Mouse (Mus musculus): Measurements from ENCODE around the gene Frat1. TPM values are rescaled to one million over a fixed set of nuclear protein-coding genes. Genes with fewer than 3 reads are reported as not detected.
A peak's percentile ranks its signal among the peaks of the same experiment; 100 is the strongest.

Gene Frat1
- polyA plus RNA-seq, 1 experiment = 7.7 TPM

DNA sequence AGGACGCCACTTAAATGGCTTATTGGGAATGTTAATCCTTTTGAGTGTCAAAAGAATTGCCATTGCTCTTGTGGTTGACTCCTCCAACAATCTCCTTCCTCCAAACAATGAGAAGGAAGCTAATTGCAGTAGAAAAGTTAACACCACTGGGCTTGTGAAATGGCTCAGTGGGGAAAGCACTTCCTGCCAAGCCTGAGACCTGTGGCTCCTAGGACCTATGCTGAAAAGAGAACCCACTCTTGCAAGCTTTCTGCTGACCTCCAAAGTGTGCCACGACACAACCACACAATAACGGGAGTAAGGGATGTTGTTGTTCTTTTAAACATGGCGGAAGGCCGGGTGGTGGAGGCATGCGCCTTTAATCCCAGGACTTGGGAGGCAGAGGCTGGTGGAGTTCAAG, 32.2 kb upstream of the Frat1 start:
- TF ChIP-seq CTCF (IDR thresholded peaks at IDR 0.05; ENCODE audit: low read depth, low read length) (no peak), POLR2A (IDR thresholded peaks at IDR 0.05; ENCODE audit: borderline replicate concordance, low read depth, low read length) (no peak)
- Histone ChIP-seq H3K27ac (ENCODE audit: insufficient read depth, low read depth, low read length) (peak overlapping the region; percentile 84), H3K4me3 (ENCODE audit: insufficient read depth, low read length) (no peak overlapping the region), H3K4me1 (ENCODE audit: control insufficient read depth, insufficient read depth, low read length) (peaks cover 55% of the 10 kb centered on the region)

DNA sequence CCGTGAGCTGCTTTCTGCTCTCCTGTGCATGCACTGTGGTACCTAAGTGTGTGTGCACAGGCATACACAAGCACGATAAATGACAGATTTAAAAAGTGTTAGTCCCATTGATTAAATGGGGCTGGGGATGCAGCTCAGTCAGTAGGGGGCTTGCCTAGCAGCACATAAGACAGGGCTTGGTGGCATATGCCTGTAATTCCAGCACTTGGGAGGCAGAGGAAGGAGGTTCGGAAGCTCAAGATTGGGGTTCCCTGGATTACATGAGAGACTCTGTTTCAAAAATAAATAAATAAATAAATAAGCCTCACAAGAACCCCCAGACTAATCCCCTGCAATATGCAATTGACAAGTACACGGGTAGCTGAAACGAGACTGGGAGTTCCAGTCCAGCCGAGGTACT, 29.3 kb upstream of the Frat1 start:
- no peak overlapping the region for H3K27ac ChIP-seq (ENCODE audit: insufficient read depth, low read depth, low read length)
- peak overlapping the region; percentile 72 for H3K4me3 ChIP-seq (ENCODE audit: insufficient read depth, low read length)
- H3K4me1 ChIP-seq (ENCODE audit: control insufficient read depth, insufficient read depth, low read length) = peaks cover 43% of the 10 kb centered on the region
- no peak for TF ChIP-seq CTCF (IDR thresholded peaks at IDR 0.05; ENCODE audit: low read depth, low read length)
- TF ChIP-seq POLR2A (IDR thresholded peaks at IDR 0.05; ENCODE audit: borderline replicate concordance, low read depth, low read length) = no peak

DNA sequence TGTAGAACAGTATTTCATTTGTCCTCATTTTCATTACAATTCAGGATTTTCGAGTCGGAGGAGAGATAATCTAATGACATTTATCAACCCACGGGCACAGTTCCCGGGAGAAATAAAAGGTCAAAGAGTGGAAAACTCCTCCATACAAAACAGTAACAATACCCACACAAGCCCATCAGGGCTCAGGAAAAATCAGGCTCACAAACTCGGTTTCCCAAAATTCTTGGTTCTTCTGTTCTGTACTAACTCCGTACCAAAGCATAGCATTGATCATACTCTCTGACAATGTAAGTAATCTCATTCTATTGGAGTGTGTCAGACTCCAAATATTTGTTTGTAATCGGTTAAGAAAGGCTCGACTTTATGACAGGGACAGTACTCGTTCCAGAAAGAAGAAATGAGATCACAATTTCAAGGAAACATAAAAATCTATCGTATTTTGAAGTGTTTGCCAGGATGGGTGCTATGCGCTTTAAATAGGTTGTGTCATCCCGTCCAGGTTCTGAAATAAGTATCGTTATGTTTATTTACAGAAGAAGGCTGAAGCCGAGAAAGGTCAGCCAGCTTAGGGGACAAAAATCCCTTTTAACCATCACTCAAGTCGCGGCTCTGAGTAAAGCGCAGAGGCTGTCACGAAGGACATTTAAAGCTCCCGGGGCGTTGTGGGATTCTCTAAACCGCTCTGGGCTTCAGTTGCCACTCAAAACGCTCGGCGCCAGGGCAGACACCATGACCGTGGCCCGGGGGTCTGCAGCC, 28.6 kb upstream of the Frat1 start:
- H3K27ac ChIP-seq (ENCODE audit: insufficient read depth, low read depth, low read length) = peak overlapping the region; percentile 83
- peak; percentile 13; the same call in 1 of the 2 replicates for TF ChIP-seq CTCF (IDR thresholded peaks at IDR 0.05; ENCODE audit: low read depth, low read length)
- TF ChIP-seq POLR2A (IDR thresholded peaks at IDR 0.05; ENCODE audit: borderline replicate concordance, low read depth, low read length) = no peak
- H3K4me1 ChIP-seq (ENCODE audit: control insufficient read depth, insufficient read depth, low read length) = peaks cover 35% of the 10 kb centered on the region
- H3K4me3 ChIP-seq (ENCODE audit: insufficient read depth, low read length) = peak overlapping the region; percentile 72

DNA sequence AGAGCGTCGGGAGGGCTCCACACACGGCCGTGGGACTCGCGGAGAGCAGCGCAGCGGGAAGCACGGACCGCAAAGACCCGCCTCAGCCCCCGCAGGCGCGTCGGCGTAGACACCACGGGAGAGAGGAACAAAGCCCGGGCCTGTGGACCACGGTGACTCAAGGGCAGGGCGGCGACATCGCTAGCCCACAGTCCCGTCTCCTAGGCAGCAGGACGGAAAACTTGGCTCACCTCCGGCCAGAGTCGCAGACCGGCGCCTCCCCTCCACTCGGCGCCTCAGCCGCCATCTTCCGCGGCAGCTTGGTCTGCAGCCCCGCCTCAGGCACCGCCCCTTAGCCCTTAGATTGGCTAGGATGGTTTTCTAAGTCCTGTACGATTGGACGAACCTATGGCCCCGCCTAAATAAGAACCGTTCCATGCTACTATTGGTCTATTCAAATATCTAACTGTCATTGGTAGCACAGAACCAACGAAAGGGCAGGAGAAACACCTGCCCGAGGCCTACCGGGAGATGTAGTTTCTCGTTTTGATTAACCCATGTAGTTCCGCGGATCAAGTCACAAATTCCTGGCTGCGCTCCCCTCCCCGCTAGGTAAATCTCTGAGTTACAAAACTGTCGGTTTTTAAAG, 27.9 kb upstream of the Frat1 start, which contains the start of gene Arhgap19:
Gene Arhgap19 (minus strand): TSS at position 306 of the 628 bp plus-strand sequence.
- Histone ChIP-seq H3K4me1 (ENCODE audit: control insufficient read depth, insufficient read depth, low read length) (peaks cover 32% of the 10 kb centered on the region), H3K27ac (ENCODE audit: insufficient read depth, low read depth, low read length) (peak within 1 kb of the TSS; percentile 83), H3K4me3 (ENCODE audit: insufficient read depth, low read length) (peak within 1 kb of the TSS; percentile 72)
- TF ChIP-seq CTCF (IDR thresholded peaks at IDR 0.05; ENCODE audit: low read depth, low read length) (no peak), POLR2A (IDR thresholded peaks at IDR 0.05; ENCODE audit: borderline replicate concordance, low read depth, low read length) (peak; percentile 88; the same call in 1 of the 2 replicates)

DNA sequence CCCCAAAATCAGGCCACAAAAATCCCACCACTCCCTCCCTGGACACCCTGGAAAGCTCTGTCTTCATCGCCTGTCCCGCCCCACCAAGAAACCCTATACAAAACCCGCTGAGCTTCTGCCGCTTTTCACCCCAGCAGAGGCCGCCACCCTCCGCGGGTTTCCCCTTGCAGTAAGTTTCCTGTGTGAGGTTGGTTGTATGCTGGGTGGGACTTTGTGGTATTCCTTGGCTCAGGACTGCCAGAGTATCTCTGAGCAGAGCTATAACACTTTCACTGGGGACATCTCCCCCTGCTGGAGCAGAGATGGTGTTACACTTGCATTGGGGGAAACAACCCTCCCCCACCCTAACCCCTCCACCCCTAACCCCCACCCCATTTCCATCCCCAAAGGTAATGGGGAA, 26.4 kb upstream of the Frat1 start:
- no peak overlapping the region for H3K27ac ChIP-seq (ENCODE audit: insufficient read depth, low read depth, low read length)
- H3K4me1 ChIP-seq (ENCODE audit: control insufficient read depth, insufficient read depth, low read length) = peaks cover 20% of the 10 kb centered on the region
- H3K4me3 ChIP-seq (ENCODE audit: insufficient read depth, low read length) = no peak overlapping the region
- TF ChIP-seq CTCF (IDR thresholded peaks at IDR 0.05; ENCODE audit: low read depth, low read length) (peak; percentile 33; the same call in 1 of the 2 replicates), POLR2A (IDR thresholded peaks at IDR 0.05; ENCODE audit: borderline replicate concordance, low read depth, low read length) (no peak)

DNA sequence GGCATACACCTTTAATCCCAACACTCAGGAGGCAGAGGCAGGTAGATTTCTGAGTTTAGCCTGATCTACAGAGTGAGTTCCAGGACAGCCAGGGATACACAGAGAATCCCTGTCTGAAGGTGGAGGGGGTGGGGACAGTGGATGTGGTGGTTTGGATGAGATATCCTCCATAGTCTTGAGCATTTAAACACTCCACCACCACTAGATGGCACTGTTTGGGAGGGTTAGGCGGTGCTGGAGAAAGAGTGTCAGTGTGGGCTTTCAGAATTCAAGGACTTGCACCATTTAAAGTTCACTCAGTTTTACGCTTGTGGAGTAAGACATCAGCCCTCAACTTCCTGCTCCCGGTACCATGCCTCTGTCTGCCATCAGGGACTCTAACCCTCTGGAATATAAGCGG, 23.9 kb upstream of the Frat1 start:
- H3K27ac ChIP-seq (ENCODE audit: insufficient read depth, low read depth, low read length) = no peak overlapping the region
- H3K4me3 ChIP-seq (ENCODE audit: insufficient read depth, low read length) = no peak overlapping the region
- TF ChIP-seq CTCF (IDR thresholded peaks at IDR 0.05; ENCODE audit: low read depth, low read length) = no peak
- no peak for TF ChIP-seq POLR2A (IDR thresholded peaks at IDR 0.05; ENCODE audit: borderline replicate concordance, low read depth, low read length)
- peaks cover 6% of the 10 kb centered on the region; the same call in 1 of the 2 replicates for H3K4me1 ChIP-seq (ENCODE audit: control insufficient read depth, insufficient read depth, low read length)

DNA sequence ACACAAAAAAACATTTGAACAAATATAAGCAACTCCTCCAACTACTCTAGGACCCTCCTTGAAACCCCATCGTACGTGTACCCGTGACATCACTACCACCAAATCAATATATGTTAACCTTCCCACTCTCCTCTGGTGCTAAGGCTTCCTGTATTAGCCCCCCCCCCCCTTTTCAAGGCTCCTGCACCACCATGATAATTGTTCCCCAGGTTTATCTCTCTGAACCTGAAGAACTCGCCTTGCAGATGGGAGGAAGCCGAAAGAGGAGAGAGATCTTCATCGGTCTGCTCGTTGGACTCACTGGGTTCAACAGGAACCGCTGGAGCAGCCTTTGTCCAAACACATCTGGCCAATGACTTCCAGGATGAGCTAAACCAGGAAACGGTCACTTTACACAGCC, 22.3 kb upstream of the Frat1 start:
- H3K4me1 ChIP-seq (ENCODE audit: control insufficient read depth, insufficient read depth, low read length) = peaks cover 6% of the 10 kb centered on the region; the same call in 1 of the 2 replicates
- H3K4me3 ChIP-seq (ENCODE audit: insufficient read depth, low read length) = no peak overlapping the region
- no peak overlapping the region for H3K27ac ChIP-seq (ENCODE audit: insufficient read depth, low read depth, low read length)
- no peak for TF ChIP-seq POLR2A (IDR thresholded peaks at IDR 0.05; ENCODE audit: borderline replicate concordance, low read depth, low read length)
- no peak for TF ChIP-seq CTCF (IDR thresholded peaks at IDR 0.05; ENCODE audit: low read depth, low read length)

DNA sequence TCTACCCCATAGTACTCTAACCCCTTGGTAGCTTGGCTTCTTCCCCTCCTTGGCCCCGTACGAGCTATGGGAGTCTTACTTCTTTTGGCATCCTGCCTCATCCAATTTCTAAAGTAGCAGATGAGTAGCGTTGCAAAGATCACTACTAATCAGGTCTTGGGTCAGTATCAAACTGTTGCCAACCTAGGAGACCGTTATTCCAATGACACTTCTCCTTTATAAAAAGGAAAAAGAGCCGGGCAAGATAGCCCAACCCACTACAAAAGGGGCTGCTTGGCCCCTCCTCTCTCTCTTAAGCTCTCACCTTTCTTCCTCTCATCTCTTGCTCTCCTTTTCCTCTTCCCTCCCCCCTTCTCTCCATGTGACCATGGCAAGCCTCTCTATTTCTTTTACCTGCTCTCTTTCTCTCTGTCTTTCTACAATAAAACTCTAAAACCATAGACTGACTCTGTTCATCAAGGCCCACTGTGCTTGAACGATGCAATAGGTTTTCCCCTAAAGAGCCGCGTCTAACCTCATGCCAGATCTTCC, 21.6 kb upstream of the Frat1 start:
- H3K4me1 ChIP-seq (ENCODE audit: control insufficient read depth, insufficient read depth, low read length) = peaks cover 1% of the 10 kb centered on the region; the same call in 1 of the 2 replicates
- H3K4me3 ChIP-seq (ENCODE audit: insufficient read depth, low read length) = no peak overlapping the region
- no peak overlapping the region for H3K27ac ChIP-seq (ENCODE audit: insufficient read depth, low read depth, low read length)
- no peak for TF ChIP-seq CTCF (IDR thresholded peaks at IDR 0.05; ENCODE audit: low read depth, low read length)
- no peak for TF ChIP-seq POLR2A (IDR thresholded peaks at IDR 0.05; ENCODE audit: borderline replicate concordance, low read depth, low read length)

DNA sequence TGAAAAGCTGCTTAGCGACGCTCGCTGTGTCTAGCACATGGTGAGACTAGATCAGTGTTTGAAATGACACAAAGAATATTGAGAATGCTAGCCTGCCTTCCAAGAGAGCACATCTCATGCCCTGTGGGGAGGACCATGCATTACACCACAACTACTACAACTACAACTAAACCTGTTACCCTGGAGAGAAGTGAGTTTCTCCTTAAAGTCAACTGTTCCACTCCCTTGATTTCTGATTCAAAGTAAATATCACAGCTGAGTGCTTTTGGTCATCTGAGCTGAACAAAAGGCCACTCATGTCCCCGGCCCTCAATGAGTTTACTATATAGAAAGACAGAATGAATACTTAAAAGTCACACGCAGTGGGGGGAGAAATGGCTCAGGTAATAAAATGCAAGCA, 19.7 kb upstream of the Frat1 start:
- no peak for TF ChIP-seq POLR2A (IDR thresholded peaks at IDR 0.05; ENCODE audit: borderline replicate concordance, low read depth, low read length)
- TF ChIP-seq CTCF (IDR thresholded peaks at IDR 0.05; ENCODE audit: low read depth, low read length) = no peak
- Histone ChIP-seq H3K27ac (ENCODE audit: insufficient read depth, low read depth, low read length) (no peak overlapping the region), H3K4me3 (ENCODE audit: insufficient read depth, low read length) (no peak overlapping the region), H3K4me1 (ENCODE audit: control insufficient read depth, insufficient read depth, low read length) (no peaks in the 10 kb centered on the region)

DNA sequence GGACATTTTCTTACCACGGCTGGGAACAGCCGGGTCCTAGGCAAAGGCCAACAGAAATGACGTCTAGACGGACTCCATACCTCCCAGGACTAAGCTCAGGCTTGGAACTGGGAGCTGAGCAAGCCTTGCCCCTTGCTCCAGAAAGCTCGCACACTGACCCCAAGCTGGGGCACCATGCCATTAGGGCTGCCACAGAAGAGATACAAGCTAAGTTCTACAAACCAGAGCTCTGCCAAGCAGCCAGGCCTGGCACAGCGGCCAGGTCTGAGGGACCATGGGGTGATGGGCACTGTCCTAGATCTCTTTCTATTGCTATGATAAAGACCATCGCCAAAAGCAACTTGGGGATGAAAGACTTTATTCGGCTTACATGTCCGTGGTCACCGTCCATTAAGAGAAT, 17.2 kb upstream of the Frat1 start:
- no peaks in the 10 kb centered on the region for H3K4me1 ChIP-seq (ENCODE audit: control insufficient read depth, insufficient read depth, low read length)
- no peak overlapping the region for H3K27ac ChIP-seq (ENCODE audit: insufficient read depth, low read depth, low read length)
- no peak overlapping the region for H3K4me3 ChIP-seq (ENCODE audit: insufficient read depth, low read length)
- TF ChIP-seq CTCF (IDR thresholded peaks at IDR 0.05; ENCODE audit: low read depth, low read length) (no peak), POLR2A (IDR thresholded peaks at IDR 0.05; ENCODE audit: borderline replicate concordance, low read depth, low read length) (no peak)

All from bone marrow macrophage, adult 2 months (primary cell).